Mouse (Mus musculus): ENCODE data around the gene Fbrs.
"Not testable (repeated sequence)": the region's sequence is repeated elsewhere in the genome, so short reads cannot be mapped to it uniquely, and the experiment has no call there.

The Fbrs gene

GRCm38 (mm10) chr7:127478635-127479317 lies at the start of gene Fbrs:
Gene Fbrs, plus strand, starts transcription at chr7:127479199.
- DNase-seq, result peak; percentile 86

- no peak for DNase-seq
These were observed 43.8 kb upstream of the Fbrs start for GRCm38 (mm10) chr7:127435206-127435605.

GRCm38 (mm10) chr7:127437724-127438123 lies 41.3 kb upstream of the Fbrs start:
- DNase-seq, result peak; percentile 40

- no peak for DNase-seq
These were observed 35.0 kb upstream of the Fbrs start for GRCm38 (mm10) chr7:127443976-127444375.

- DNase-seq, result peak; percentile 93
These were observed 30.3 kb upstream of the Fbrs start, which contains the start of gene Zfp689 for GRCm38 (mm10) chr7:127448521-127449300. Gene Zfp689, minus strand, starts transcription at chr7:127449158.

- no peak for DNase-seq
These were observed 29.0 kb upstream of the Fbrs start for GRCm38 (mm10) chr7:127449966-127450365.

GRCm38 (mm10) chr7:127453056-127453455 lies 25.9 kb upstream of the Fbrs start:
- no peak for DNase-seq

- no peak for DNase-seq
These were observed 24.1 kb upstream of the Fbrs start for GRCm38 (mm10) chr7:127454905-127455304.

- DNase-seq, result not testable (repeated sequence)
These were observed 20.5 kb upstream of the Fbrs start for GRCm38 (mm10) chr7:127458371-127459122.

- DNase-seq, result not testable (repeated sequence)
These were observed 19.7 kb upstream of the Fbrs start, which contains the start of gene Prr14 for GRCm38 (mm10) chr7:127459311-127459710. Gene Prr14, plus strand, starts transcription at chr7:127459611.

GRCm38 (mm10) chr7:127465191-127465590 lies 13.8 kb upstream of the Fbrs start:
- DNase-seq, result no peak

GRCm38 (mm10) chr7:127465670-127466069 lies 13.3 kb upstream of the Fbrs start:
- not testable (repeated sequence) for DNase-seq

- no peak for DNase-seq
These were observed 12.4 kb upstream of the Fbrs start for GRCm38 (mm10) chr7:127466606-127467005.

- peak; percentile 39 for DNase-seq
These were observed 8.8 kb upstream of the Fbrs start for GRCm38 (mm10) chr7:127470011-127470715.

GRCm38 (mm10) chr7:127470743-127471645 lies 8.0 kb upstream of the Fbrs start:
- peak; percentile 90 for DNase-seq

- peak; percentile 70 for DNase-seq
These were observed 7.4 kb upstream of the Fbrs start for GRCm38 (mm10) chr7:127471646-127472010.

- DNase-seq, result no peak
These were observed 6.9 kb upstream of the Fbrs start for GRCm38 (mm10) chr7:127472060-127472459.

- peak; percentile 61 for DNase-seq
These were observed 5.3 kb upstream of the Fbrs start for GRCm38 (mm10) chr7:127473705-127474104.

GRCm38 (mm10) chr7:127474378-127475070 lies 4.5 kb upstream of the Fbrs start:
- DNase-seq, result no peak

GRCm38 (mm10) chr7:127475186-127475740 lies 3.7 kb upstream of the Fbrs start:
- no peak for DNase-seq

GRCm38 (mm10) chr7:127476336-127476735 lies 2.7 kb upstream of the Fbrs start:
- peak; percentile 19 for DNase-seq
